Mouse (Mus musculus): ENCODE measurements around the gene Tmc4. TPM values are rescaled to one million over a fixed set of nuclear protein-coding genes. Genes with fewer than 3 reads are reported as not detected.

Gene Tmc4
- polyA plus RNA-seq, 1 experiment from 2014 or later = 4.1 TPM

DNA sequence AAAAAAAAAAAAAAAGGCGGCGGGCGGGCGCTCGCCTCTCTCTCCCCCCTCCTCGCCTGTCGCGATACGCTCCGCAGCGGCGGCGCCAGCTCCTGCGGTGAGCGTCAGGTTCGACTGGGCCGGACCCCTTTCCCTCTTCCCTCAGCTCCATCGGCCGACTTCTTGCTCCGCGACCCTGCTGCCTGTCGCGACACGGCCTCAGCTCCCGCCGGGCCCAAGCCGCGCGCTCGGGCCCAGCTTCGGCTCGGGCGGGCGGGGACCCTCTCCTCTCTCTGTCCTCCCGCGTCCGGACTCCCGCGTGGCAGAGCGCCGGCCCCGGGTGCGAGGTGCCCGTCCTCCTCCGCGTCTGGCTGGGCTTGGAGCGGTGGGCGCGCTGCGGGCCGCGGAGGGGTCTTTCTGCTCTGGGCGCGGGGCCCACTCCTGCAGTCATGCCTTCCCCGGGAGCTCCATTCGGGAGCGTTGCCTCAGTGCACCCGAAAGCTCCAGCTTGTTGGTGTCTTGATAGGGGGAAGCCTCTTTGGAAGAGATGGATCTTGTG, 31.8 kb downstream of the Tmc4 start:
- Histone ChIP-seq H3K36me3 (replicated peaks) (peaks cover 57% of the 10 kb centered on the region), H3K27me3 (ENCODE audit: poor library complexity, severe bottlenecking) (no peaks in the 10 kb centered on the region), H3K4me3 (peak overlapping the region; percentile 99), H3K27ac (peak overlapping the region; percentile 97), H3K4me1 (peaks cover 40% of the 10 kb centered on the region), H3K9me3 (no peaks in the 10 kb centered on the region)
- WGBS = under 1% methylated on average over 57 of the region's 58 CpGs
- DNase-seq (ENCODE audit: extremely low spot score, low spot score) = peak; percentile 34

GRCm38 (mm10) chr7:3644672-3645487, 32.5 kb downstream of the Tmc4 start, which contains the start of gene Cnot3:
Gene Cnot3 (plus strand): TSS chr7:3645268.
- no peaks in the 10 kb centered on the region for H3K27me3 ChIP-seq (ENCODE audit: poor library complexity, severe bottlenecking)
- peaks cover 40% of the 10 kb centered on the region for H3K4me1 ChIP-seq
- peak within 1 kb of the TSS; percentile 99 for H3K4me3 ChIP-seq
- under 1% methylated on average over 58 of the region's 58 CpGs for WGBS
- peak within 1 kb of the TSS; percentile 97 for H3K27ac ChIP-seq
- peaks cover 57% of the 10 kb centered on the region for H3K36me3 ChIP-seq (replicated peaks)
- peak; percentile 99 for DNase-seq (ENCODE audit: extremely low spot score, low spot score)
- H3K9me3 ChIP-seq = no peaks in the 10 kb centered on the region

DNA sequence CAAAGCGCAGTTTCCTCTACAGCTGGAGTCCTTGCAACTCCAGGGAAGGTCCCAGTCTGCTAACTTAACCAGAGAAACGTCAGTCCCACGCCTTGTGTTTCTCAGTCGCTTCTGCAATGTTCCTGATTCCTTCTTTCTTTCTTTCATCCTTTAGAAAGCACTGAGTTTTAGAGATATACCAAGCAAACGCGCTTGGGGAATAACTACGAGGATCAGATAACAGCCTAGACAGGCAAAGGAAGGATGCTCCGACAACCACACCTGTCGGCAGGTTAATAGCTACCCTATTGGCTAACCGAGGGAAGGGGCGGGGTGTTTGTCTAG, 33.0 kb downstream of the Tmc4 start:
- Histone ChIP-seq H3K36me3 (replicated peaks) (peaks cover 59% of the 10 kb centered on the region), H3K27ac (peak overlapping the region; percentile 97), H3K4me3 (peak overlapping the region; percentile 99), H3K27me3 (ENCODE audit: poor library complexity, severe bottlenecking) (no peaks in the 10 kb centered on the region), H3K4me1 (peaks cover 40% of the 10 kb centered on the region), H3K9me3 (no peaks in the 10 kb centered on the region)
- DNase-seq (ENCODE audit: extremely low spot score, low spot score) = no peak
- 0% methylated on average over 11 of the region's 11 CpGs for WGBS

GRCm38 (mm10) chr7:3643843-3644242, 33.5 kb downstream of the Tmc4 start:
- Histone ChIP-seq H3K27ac (peak overlapping the region; percentile 97), H3K4me1 (peaks cover 37% of the 10 kb centered on the region), H3K4me3 (peak overlapping the region; percentile 99), H3K9me3 (no peaks in the 10 kb centered on the region), H3K36me3 (replicated peaks) (peaks cover 60% of the 10 kb centered on the region), H3K27me3 (ENCODE audit: poor library complexity, severe bottlenecking) (no peaks in the 10 kb centered on the region)
- DNase-seq (ENCODE audit: extremely low spot score, low spot score) = no peak
- 26% methylated on average over 9 of the region's 9 CpGs for WGBS

DNA sequence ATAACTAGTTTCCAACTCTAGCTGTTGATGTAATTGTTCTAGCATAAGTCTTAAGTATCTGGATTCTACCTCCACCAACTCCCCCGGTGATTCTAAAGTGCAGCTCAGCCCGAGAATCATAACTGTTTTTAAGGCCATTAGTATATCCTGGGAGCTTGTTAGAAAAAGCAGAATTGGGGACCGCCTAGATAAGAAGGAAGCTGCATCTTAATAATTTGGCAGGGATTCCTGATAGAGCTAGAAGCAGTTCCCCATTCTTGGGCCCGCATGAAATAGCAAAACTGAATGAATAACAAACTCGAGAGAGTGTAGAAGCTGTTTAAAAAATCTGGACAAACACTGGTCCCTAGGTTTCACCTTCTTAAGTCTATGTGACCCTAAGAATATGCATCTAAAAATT, 33.9 kb downstream of the Tmc4 start:
- peak overlapping the region; percentile 99; the same call in 1 of the 2 replicates for H3K4me3 ChIP-seq
- H3K36me3 ChIP-seq (replicated peaks) = peaks cover 60% of the 10 kb centered on the region
- 75% methylated on average over 5 of the region's 5 CpGs for WGBS
- H3K4me1 ChIP-seq = peaks cover 33% of the 10 kb centered on the region
- DNase-seq (ENCODE audit: extremely low spot score, low spot score) = no peak
- H3K27ac ChIP-seq = no peak overlapping the region
- H3K9me3 ChIP-seq = no peaks in the 10 kb centered on the region
- no peaks in the 10 kb centered on the region for H3K27me3 ChIP-seq (ENCODE audit: poor library complexity, severe bottlenecking)

- Histone ChIP-seq H3K9me3 (no peaks in the 10 kb centered on the region), H3K27ac (peak overlapping the region; percentile 88), H3K4me3 (peak overlapping the region; percentile 77), H3K36me3 (replicated peaks) (peaks cover 55% of the 10 kb centered on the region), H3K4me1 (peaks cover 22% of the 10 kb centered on the region), H3K27me3 (ENCODE audit: poor library complexity, severe bottlenecking) (no peaks in the 10 kb centered on the region)
- WGBS = 65% methylated on average over 3 of the region's 3 CpGs
- DNase-seq (ENCODE audit: extremely low spot score, low spot score) = no peak
Observed at GRCm38 (mm10) chr7:3630478-3630815, 46.9 kb downstream of the Tmc4 start.

DNA sequence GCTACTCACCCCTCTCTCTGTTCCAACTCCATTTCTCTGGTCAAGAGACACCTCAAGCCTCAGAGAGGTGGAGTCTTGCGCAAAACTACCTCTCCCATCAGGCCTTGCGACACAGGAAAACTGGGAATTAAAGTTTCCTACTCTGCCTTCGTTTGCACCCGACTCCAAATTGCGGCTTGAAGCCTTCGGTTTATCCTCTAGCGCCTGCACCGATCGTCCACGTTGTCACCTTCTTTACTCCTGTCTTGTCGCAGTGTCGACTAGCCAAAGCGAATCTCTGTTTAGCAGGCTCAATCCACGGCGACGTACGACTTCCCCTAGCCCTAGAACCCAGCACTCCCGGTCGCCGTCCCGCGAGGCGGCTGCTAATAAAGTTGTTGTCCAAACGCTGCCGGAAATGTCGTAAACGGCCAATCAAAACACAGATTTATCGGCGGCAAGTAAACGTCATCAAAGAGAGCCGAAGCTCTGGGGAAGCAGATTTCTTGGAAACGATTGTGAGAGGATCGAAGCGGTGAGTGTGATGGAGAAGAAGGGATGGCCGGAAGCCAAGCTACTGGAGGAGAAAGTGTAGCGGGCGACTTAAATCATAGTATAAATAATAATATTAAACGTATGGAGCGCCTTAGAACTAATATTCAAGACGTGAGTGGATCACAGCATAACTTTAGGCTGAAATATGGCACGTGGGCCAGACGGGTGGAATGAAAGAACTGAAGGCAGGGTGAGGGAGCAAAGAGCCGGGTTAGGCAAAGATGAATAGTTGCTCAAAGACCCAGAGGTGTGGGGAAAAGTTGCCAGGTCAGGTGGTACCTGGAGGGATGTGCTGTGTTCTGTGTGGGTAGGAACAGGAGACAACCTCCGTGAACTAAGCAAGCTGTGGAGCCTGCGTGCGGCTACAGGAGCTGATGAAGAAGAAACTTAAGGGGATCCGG, 47.5 kb downstream of the Tmc4 start, which contains the start of the genes Tfpt and Prpf31:
Gene Tfpt, minus strand, starts transcription at position 387 of the 935 bp plus-strand sequence.
Gene Prpf31, plus strand, starts transcription at position 443 of the 935 bp plus-strand sequence.
- Histone ChIP-seq H3K4me3 (peak within 1 kb of the TSS; percentile 77), H3K27me3 (ENCODE audit: poor library complexity, severe bottlenecking) (no peaks in the 10 kb centered on the region), H3K9me3 (no peaks in the 10 kb centered on the region), H3K27ac (peak within 1 kb of the TSS; percentile 88), H3K36me3 (replicated peaks) (peaks cover 55% of the 10 kb centered on the region), H3K4me1 (peaks cover 22% of the 10 kb centered on the region)
- peak; percentile 96 for DNase-seq (ENCODE audit: extremely low spot score, low spot score)
- 1% methylated on average over 47 of the region's 47 CpGs for WGBS

DNA sequence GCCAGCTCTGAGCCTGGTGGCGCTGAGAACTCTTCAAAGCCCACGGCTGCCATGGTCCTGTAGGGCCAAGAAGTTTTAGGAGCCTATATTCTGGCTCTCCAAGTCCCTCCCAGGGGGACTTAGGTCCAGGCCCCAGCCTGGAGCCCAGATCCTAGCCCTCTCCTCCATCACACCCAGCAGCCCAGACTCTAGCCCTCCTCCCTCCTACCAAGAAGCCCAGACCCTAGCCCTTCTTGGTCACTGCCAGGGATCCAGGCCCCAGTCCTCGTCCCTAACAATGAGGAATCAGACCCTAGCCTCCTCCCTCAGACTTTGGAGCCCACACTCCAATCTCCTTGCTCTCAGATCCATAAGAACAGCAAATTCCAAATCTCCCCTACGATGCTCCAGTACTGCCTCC, 48.3 kb downstream of the Tmc4 start:
- H3K36me3 ChIP-seq (replicated peaks) = peaks cover 55% of the 10 kb centered on the region
- peaks cover 22% of the 10 kb centered on the region for H3K4me1 ChIP-seq
- peak overlapping the region; percentile 88 for H3K27ac ChIP-seq

GRCm38 (mm10) chr7:3617242-3617995, 59.9 kb downstream of the Tmc4 start, which contains the start of gene Ndufa3:
Gene Ndufa3 (plus strand): TSS chr7:3617373.
- no peaks in the 10 kb centered on the region for H3K27me3 ChIP-seq (ENCODE audit: poor library complexity, severe bottlenecking)
- peak; percentile 85 for DNase-seq (ENCODE audit: extremely low spot score, low spot score)
- 1% methylated on average over 32 of the region's 32 CpGs for WGBS
- peaks cover 34% of the 10 kb centered on the region for H3K36me3 ChIP-seq (replicated peaks)
- peak within 1 kb of the TSS; percentile 88 for H3K27ac ChIP-seq
- H3K4me1 ChIP-seq = peaks cover 10% of the 10 kb centered on the region
- peak within 1 kb of the TSS; percentile 78 for H3K4me3 ChIP-seq
- no peaks in the 10 kb centered on the region for H3K9me3 ChIP-seq

More for the DNA sequence above, 48.3 kb downstream of the Tmc4 start:
- H3K9me3 ChIP-seq = no peaks in the 10 kb centered on the region
- no peaks in the 10 kb centered on the region for H3K27me3 ChIP-seq (ENCODE audit: poor library complexity, severe bottlenecking)
- 26% methylated on average over 4 of the region's 4 CpGs for WGBS
- peak overlapping the region; percentile 77 for H3K4me3 ChIP-seq
- no peak for DNase-seq (ENCODE audit: extremely low spot score, low spot score)

DNA sequence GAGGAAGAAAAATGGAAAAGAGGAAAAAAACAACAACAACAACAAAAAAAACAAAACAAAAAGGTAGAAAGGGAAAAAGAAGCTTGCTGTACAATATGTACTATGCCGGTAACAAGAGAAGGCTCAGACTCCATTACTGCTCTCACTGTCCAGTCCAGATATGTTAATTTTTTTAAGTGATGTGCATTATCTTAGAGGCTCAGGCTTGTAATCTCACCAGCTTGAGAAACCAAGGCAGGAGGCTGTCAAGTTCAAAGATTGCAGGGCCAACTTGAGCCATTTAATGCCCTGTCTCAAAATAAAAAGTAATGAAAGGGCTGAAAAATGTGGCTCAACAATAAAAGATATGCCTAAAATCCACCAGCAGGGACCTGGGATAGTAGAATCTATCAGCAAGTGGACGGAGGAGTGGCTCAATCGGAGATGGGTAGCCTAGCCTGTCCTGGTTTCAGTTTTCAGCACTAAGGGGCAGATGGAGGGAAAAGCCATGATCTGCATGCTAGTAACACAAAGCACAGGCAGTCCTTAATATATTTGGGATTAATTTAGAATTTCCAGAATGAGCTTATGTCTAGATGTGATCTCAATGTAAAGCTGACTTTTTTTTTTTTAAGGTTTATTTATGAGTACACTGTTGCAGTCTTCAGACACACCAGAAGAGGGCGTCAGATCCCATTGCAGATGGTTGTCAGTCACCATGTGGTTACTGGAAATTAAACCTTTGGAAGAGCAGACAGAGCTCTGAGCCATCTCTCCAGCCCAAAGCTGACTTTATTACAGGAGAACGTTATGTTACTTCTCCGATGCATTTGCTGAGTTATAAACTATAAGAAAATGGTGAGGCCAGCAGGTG, 60.7 kb downstream of the Tmc4 start:
- Histone ChIP-seq H3K36me3 (replicated peaks) (peaks cover 26% of the 10 kb centered on the region), H3K9me3 (no peaks in the 10 kb centered on the region), H3K4me3 (peak overlapping the region; percentile 78), H3K27ac (no peak overlapping the region), H3K4me1 (peaks cover 10% of the 10 kb centered on the region), H3K27me3 (ENCODE audit: poor library complexity, severe bottlenecking) (no peaks in the 10 kb centered on the region)
- 38% methylated on average over 6 of the region's 6 CpGs for WGBS
- no peak for DNase-seq (ENCODE audit: extremely low spot score, low spot score)

DNA sequence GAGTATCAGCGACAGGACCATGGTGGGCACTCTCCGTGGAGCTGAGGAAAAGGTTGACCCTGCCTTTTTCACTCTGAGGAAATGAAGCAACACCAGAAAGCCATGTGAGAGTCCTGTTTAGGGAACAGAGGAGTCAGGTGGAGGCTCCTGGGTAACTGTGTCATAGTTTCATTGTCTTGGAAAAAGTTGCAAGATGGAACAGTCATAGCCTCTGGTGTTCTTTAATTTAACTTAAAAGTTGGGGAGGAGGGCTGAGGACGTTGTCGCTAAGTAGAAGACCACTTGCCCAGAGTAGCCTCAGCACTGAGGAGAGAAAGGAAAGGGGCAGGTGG, 61.3 kb downstream of the Tmc4 start, which contains the start of gene Oscar:
Gene Oscar, minus strand, starts transcription at position 101 of the 332 bp plus-strand sequence.
- peaks cover 21% of the 10 kb centered on the region for H3K36me3 ChIP-seq (replicated peaks)
- no peaks in the 10 kb centered on the region for H3K27me3 ChIP-seq (ENCODE audit: poor library complexity, severe bottlenecking)
- WGBS = 82% methylated on average over 4 of the region's 4 CpGs
- no peaks in the 10 kb centered on the region for H3K9me3 ChIP-seq
- peak within 1 kb of the TSS; percentile 78 for H3K4me3 ChIP-seq
- no peak for DNase-seq (ENCODE audit: extremely low spot score, low spot score)
- H3K27ac ChIP-seq = no peak within 1 kb of the TSS
- peaks cover 10% of the 10 kb centered on the region for H3K4me1 ChIP-seq

Data from forebrain, embryonic 10.5 days (tissue).